Mouse (Mus musculus) C2C12 (cell line): ENCODE measurements at regions not wholly inside any gene's neighbourhood (a gene's known extent, or its start where the extent isn't known, plus 50 kb on each side); places are given as distances from the start of the nearest gene placed in this dataset.

Source experiments
- H3K27me3 ChIP-seq: one replicate; pipeline ENCODE4 v1.6.1; 2011; ENCODE audit not compliant: control insufficient read depth, insufficient read depth, insufficient read length
- H3K36me3 ChIP-seq: one replicate; pipeline ENCODE4 v1.6.1; 2011; ENCODE audit not compliant: control insufficient read depth, insufficient read depth
- H3K4me3 ChIP-seq: one replicate; pipeline ENCODE4 v1.5.1; 2011; ENCODE audit warnings: mild to moderate bottlenecking, control low read depth; ENCODE audit not compliant: poor library complexity, insufficient read depth, severe bottlenecking
- H3K79me2 ChIP-seq: one replicate; pipeline ENCODE4 v1.6.1; 2011; ENCODE audit not compliant: control insufficient read depth, insufficient read depth
- H3K79me3 ChIP-seq: one replicate; pipeline ENCODE4 v1.6.1; 2011; ENCODE audit warnings: low read depth, control low read depth
- H3ac ChIP-seq: one replicate; pipeline ENCODE3; 2011; ENCODE audit warnings: low read depth; ENCODE audit not compliant: control insufficient read depth, insufficient read length
- CEBPB ChIP-seq: IDR thresholded peaks from one replicate; pipeline ENCODE4 v1.6.1; 2011; ENCODE audit warnings: low read depth, mild to moderate bottlenecking, control low read depth, moderate library complexity
- CTCF ChIP-seq: IDR thresholded peaks from one replicate; pipeline ENCODE4 v1.5.1; 2011; ENCODE audit not compliant: control insufficient read depth, insufficient read depth, insufficient read length
- FOSL1 ChIP-seq: IDR thresholded peaks from one replicate; pipeline ENCODE4 v1.8.0; 2011; ENCODE audit warnings: mild to moderate bottlenecking, low read length; ENCODE audit not compliant: poor library complexity, insufficient read depth, severe bottlenecking
- MAX ChIP-seq: IDR thresholded peaks from one replicate; pipeline ENCODE4 v1.6.1; 2011; ENCODE audit warnings: mild to moderate bottlenecking, control low read depth
- MYOD1 ChIP-seq: IDR thresholded peaks from one replicate; pipeline ENCODE4 v1.6.1; 2011; ENCODE audit warnings: low read depth; ENCODE audit not compliant: control insufficient read depth, insufficient read length
- MYOG ChIP-seq: IDR thresholded peaks from one replicate; pipeline ENCODE4 v1.6.1; 2011; ENCODE audit not compliant: control insufficient read depth, insufficient read length; ENCODE audit errors: extremely low read depth
- USF1 ChIP-seq: IDR thresholded peaks from one replicate; pipeline ENCODE4 v1.6.1; 2011; ENCODE audit warnings: low read depth, mild to moderate bottlenecking, control low read depth, moderate library complexity

DNA sequence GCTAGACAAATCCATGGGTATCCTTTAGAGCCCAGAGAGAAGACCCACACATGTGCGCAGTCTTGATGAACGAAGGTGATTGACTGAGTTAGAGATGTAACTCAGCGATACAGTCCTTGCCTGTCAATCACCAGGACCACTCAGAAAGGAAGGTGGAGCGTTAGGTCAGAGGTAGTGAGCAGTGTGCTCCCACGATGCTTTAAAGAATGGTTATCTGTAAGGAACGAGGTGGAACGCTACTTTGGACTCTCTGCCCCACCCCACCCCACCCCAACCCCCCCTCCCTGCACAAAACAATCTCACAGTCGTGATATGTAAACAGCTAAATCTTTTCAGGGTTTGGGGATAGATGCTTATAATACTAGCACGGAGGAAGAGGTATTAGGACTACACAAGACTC lies 144.0 kb upstream of the Jmjd1c start:
- TF ChIP-seq FOSL1: no peak
- TF ChIP-seq MYOG: no peak
- TF ChIP-seq MAX: no peak
- TF ChIP-seq MYOD1: no peak
- no peak for TF ChIP-seq CTCF
- no peak for TF ChIP-seq CEBPB
- H3K79me3 ChIP-seq: no peaks in the 10 kb centered on the region
- H3K79me2 ChIP-seq: no peaks in the 10 kb centered on the region
- no peaks in the 10 kb centered on the region for H3K27me3 ChIP-seq
- H3K36me3 ChIP-seq: no peaks in the 10 kb centered on the region
- no peak overlapping the region for H3K4me3 ChIP-seq
- no peak overlapping the region for H3ac ChIP-seq

DNA sequence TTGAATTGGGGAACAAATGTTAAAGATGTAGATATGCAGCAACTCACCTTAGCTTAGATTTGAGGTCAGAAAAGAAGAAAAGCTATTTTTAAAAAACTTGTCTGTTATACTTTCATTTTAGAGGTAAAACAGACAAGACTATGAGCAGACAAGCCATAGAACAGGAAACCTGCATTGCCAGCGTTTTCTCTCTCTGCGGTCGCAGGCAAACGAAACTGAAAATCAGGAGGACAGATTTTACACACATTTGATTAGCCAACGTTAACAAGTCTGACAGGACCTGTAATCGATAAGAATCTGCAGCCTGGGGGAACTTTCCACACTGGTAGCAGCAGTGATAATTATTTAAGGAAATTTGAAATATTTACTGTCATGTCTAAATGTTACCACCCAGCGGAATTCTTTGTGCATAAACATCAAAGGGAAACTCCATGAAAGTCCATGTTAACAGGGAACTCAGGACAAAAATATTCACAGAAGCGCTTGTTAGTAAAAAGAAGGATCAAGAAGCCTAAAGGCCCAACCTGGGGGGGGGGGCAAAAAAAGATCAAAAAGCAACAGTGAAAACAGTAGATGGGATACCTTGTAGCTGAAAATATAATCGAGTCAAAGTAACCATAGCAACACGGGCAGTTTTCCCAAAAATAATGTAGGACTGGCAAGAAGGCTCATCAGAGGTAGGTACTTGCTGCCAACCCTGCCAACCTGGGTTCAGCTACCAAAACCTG lies 142.5 kb upstream of the Jmjd1c start:
- no peak overlapping the region for H3K4me3 ChIP-seq
- H3K79me3 ChIP-seq: no peaks in the 10 kb centered on the region
- no peak for TF ChIP-seq MYOG
- TF ChIP-seq CTCF: no peak
- TF ChIP-seq FOSL1: no peak
- TF ChIP-seq MAX: no peak
- no peak for TF ChIP-seq CEBPB
- TF ChIP-seq USF1: no peak
- TF ChIP-seq MYOD1: no peak
- no peaks in the 10 kb centered on the region for H3K79me2 ChIP-seq
- no peak overlapping the region for H3ac ChIP-seq
- no peaks in the 10 kb centered on the region for H3K27me3 ChIP-seq
- H3K36me3 ChIP-seq: no peaks in the 10 kb centered on the region

DNA sequence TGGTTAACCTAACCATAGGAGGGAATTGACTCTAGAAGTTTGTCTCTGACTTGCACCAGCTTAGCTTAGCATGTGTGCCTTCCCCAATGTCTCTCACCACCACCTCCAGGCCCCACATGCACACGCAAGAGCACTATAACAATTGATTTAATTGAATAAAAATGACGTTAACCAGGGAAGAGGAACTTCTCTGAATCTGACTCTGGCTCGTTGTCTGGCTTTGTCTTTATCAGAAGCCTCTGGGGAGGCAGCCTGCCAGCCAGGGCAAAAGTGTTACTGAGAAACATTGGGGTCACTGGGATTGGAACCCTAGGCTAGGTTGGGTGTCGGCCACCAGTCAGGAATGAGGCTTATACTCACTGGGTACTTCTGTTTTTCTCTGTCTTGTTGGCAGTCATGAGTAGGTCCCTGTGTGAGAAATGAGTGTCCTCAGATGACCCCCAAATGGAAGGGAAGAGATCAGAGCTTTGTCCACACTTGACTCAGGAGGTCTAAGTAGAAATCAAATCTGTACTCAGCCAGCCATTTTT lies 141.9 kb upstream of the Jmjd1c start:
- H3K79me2 ChIP-seq: no peaks in the 10 kb centered on the region
- no peaks in the 10 kb centered on the region for H3K27me3 ChIP-seq
- TF ChIP-seq MYOG: no peak
- TF ChIP-seq CEBPB: no peak
- TF ChIP-seq MYOD1: no peak
- no peak for TF ChIP-seq USF1
- TF ChIP-seq MAX: no peak
- TF ChIP-seq CTCF: no peak
- TF ChIP-seq FOSL1: no peak
- no peak overlapping the region for H3K4me3 ChIP-seq
- H3ac ChIP-seq: no peak overlapping the region
- no peaks in the 10 kb centered on the region for H3K36me3 ChIP-seq
- H3K79me3 ChIP-seq: no peaks in the 10 kb centered on the region

DNA sequence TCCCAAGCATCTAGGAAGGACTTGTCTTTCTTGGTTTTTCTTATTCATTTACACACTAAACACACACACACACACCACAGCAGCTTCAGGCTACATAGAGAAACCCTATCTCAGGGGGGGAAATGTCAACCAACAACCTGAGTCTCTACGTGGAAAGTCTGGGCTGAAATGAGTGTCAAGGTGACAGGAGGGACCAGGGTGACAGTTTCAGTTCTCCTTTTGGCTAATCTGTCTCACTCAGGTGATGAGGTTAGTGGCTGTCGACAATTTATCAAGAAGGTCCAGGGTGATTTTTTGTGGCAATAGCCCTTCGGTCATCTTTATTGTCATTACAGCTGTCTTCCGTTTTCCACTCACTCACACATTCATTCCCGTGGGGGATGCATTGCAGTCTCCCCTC lies 140.5 kb upstream of the Jmjd1c start:
- no peaks in the 10 kb centered on the region for H3K79me3 ChIP-seq

DNA sequence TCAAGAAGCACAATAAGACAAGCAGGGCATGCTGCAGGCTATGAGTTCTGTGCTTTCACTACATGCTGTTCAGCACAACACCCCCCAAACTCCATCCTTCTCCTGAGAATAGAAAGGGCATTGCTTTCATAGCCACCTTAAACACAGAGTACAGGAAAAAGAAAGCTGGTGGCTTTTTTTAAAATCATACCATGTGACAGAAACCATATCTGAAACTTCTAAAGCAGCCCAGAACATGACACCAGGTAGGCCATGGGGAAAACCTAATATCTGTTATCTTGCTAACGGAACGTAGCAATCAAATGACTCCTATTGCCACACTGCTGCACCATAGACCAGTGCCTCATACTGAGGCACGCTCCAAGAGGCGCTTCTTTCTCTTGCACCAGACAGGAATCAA lies 139.3 kb upstream of the Jmjd1c start:
- Histone ChIP-seq H3K4me3 (no peak overlapping the region), H3K27me3 (no peaks in the 10 kb centered on the region), H3K79me2 (no peaks in the 10 kb centered on the region), H3K79me3 (no peaks in the 10 kb centered on the region), H3K36me3 (no peaks in the 10 kb centered on the region), H3ac (no peak overlapping the region)
- TF ChIP-seq USF1 (no peak), MYOD1 (no peak), FOSL1 (no peak), CTCF (no peak), MAX (no peak), MYOG (no peak), CEBPB (no peak)

More for the DNA sequence above, 140.5 kb upstream of the Jmjd1c start:
- no peak overlapping the region for H3K4me3 ChIP-seq
- no peak for TF ChIP-seq FOSL1
- TF ChIP-seq CEBPB: no peak
- no peak for TF ChIP-seq MYOD1
- TF ChIP-seq CTCF: no peak
- no peak for TF ChIP-seq MAX
- no peak for TF ChIP-seq MYOG
- TF ChIP-seq USF1: no peak
- no peaks in the 10 kb centered on the region for H3K27me3 ChIP-seq
- H3K79me2 ChIP-seq: no peaks in the 10 kb centered on the region
- H3ac ChIP-seq: no peak overlapping the region
- no peaks in the 10 kb centered on the region for H3K36me3 ChIP-seq

DNA sequence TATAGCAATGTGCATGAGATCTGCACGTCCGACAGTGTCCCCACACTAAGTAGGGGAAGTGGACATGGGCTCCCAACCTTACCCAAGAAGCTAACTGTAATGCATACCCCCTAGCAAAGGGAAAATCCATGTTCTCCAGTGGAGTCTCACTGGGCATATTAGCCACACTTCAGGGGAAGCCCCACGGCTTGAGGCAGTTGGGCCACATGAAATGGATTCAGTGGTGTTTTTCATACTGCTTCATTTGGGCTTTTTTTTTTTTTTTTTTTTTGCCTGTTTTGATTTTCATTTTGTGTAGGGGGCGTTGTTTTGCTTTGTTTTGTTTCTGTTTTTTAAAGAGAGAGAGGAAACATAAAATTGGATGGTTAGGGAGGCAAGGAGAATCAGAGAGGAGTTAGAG lies 138.6 kb upstream of the Jmjd1c start:
- H3K27me3 ChIP-seq: no peaks in the 10 kb centered on the region
- no peak for TF ChIP-seq USF1
- TF ChIP-seq MYOG: no peak
- TF ChIP-seq MAX: no peak
- no peak overlapping the region for H3K4me3 ChIP-seq
- H3ac ChIP-seq: no peak overlapping the region
- H3K79me2 ChIP-seq: no peaks in the 10 kb centered on the region
- H3K79me3 ChIP-seq: no peaks in the 10 kb centered on the region
- H3K36me3 ChIP-seq: no peaks in the 10 kb centered on the region
